ENCODE assay signal across 11 mouse cellular contexts in the genomic region with DNA sequence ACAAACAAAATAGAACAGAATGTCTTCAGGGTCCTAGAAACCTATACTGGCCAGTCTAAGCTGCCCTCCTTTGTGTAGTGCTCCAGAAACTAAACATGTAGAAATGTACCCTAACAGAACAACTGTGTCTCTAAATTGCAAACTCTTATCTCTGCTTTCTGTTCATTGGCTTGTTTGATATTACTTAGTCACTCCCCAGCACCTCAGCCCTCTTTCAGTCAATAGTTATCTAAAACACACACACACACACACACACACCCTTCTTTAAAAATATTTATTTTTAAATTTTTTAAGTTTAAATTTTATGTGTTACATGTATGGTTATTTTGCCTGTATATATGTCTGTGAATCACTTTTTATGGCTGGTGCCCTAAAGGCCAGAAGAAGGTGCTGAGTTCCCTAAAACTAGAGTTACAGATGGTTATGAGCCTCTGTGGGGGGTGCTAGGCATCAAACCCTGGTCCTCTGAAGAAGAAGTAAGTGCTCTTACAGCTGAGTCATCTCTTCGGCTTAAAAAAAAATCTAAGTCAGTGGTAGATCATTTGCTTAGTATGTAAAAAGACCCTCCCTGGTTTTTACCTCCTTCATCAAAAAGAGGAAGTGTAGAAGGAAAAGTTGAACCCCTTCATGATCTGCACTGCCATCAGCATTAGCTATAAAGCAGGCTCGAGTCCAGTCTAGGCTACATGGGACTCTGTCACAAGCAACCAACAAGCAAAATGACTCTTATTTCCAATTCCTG.
"Had no signal": no experiment of that assay in that cellular context is flagged by ENCODE, and none has a peak within 500 bp of the region (broad histone marks: within the 10 kb centered on the region; RNA-seq: fewer than 3 reads in every experiment).

No protein-coding gene starts in this region.

- H3K4me2 ChIP-seq: kidney, embryonic 15.5 days; limb, embryonic 12.5 days; lung, embryonic 15.5 days; midbrain, embryonic 15.5 days; neural tube, embryonic 12.5 days had no signal

- H3K27ac ChIP-seq: kidney, embryonic 15.5 days; limb, embryonic 12.5 days; lung, embryonic 15.5 days; midbrain, embryonic 10.5 days; midbrain, embryonic 15.5 days; neural tube, embryonic 12.5 days had no signal

- H3K4me3 ChIP-seq: kidney, embryonic 15.5 days; limb, embryonic 12.5 days; lung, embryonic 15.5 days; midbrain, embryonic 10.5 days; midbrain, embryonic 15.5 days; neural tube, embryonic 12.5 days had no signal

- H3K36me3 ChIP-seq: kidney, embryonic 15.5 days; limb, embryonic 12.5 days; lung, embryonic 15.5 days; midbrain, embryonic 10.5 days; midbrain, embryonic 15.5 days; neural tube, embryonic 12.5 days had no signal

- H3K4me1 ChIP-seq: kidney, embryonic 15.5 days; limb, embryonic 12.5 days; lung, embryonic 15.5 days; midbrain, embryonic 10.5 days; midbrain, embryonic 15.5 days; neural tube, embryonic 12.5 days had no signal

- ATAC-seq: intestine, embryonic 16.5 days; midbrain, embryonic 15.5 days had no signal

- H3K27me3 ChIP-seq: kidney, embryonic 15.5 days; limb, embryonic 12.5 days; lung, embryonic 15.5 days; midbrain, embryonic 15.5 days; neural tube, embryonic 12.5 days had no signal

- DNase-seq: kidney, adult 2 months; kidney, postnatal 14 days; thymus, adult 2 months; thymus, postnatal 25 days had no signal

- H3K9me3 ChIP-seq: kidney, embryonic 15.5 days; limb, embryonic 12.5 days; lung, embryonic 15.5 days; midbrain, embryonic 15.5 days; neural tube, embryonic 12.5 days had no signal

- H3K9ac ChIP-seq: kidney, embryonic 15.5 days; limb, embryonic 12.5 days; lung, embryonic 15.5 days; midbrain, embryonic 15.5 days; neural tube, embryonic 12.5 days had no signal
